Comparison of ENCODE assay signal across 11 mouse cellular contexts in genomic region chr5:118081996-118082395, GRCm38 (mm10). TPM values are rescaled to one million over a fixed set of nuclear protein-coding genes. Genes with fewer than 3 reads are reported as not detected.
A peak's percentile ranks its signal among the peaks of the same experiment; 100 is the strongest.
DNase-seq lines count a peak whose midpoint lies in the region; ATAC-seq lines count a peak whose summit lies in the region.
"Had no signal": no experiment of that assay in that cellular context is flagged by ENCODE, and none has a peak within 500 bp of the region (broad histone marks: within the 10 kb centered on the region; RNA-seq: fewer than 3 reads in every experiment).

No protein-coding gene starts in this region.

- peaks cover 23% of the 10 kb centered on the region for H3K36me3 ChIP-seq in heart, embryonic 13.5 days
- H3K36me3 ChIP-seq in embryonic facial prominence, embryonic 14.5 days (ENCODE audit: control insufficient read depth, insufficient read depth, low read length), result peaks cover 13% of the 10 kb centered on the region; the same call in 1 of the 2 replicates
- H3K36me3 ChIP-seq in kidney, embryonic 15.5 days, result peaks cover 24% of the 10 kb centered on the region

- H3K4me3 ChIP-seq in heart, embryonic 13.5 days, result no peak overlapping the region
- no peak overlapping the region for H3K4me3 ChIP-seq in embryonic facial prominence, embryonic 14.5 days (ENCODE audit: low read depth, low read length)
- H3K4me3 ChIP-seq in kidney, embryonic 15.5 days (replicated peaks), result no peak overlapping the region
- H3K4me3 ChIP-seq: neural tube, embryonic 12.5 days had no signal

- DNase-seq in heart, adult 8-10 months (ENCODE audit: low spot score), result no peak
- peak; percentile 12 to 15 for DNase-seq in B cell, adult 2 months
- DNase-seq in embryonic facial prominence, embryonic 14.5 days (ENCODE audit: low spot score), result no peak
- DNase-seq in naive thymus-derived CD4-positive, alpha-beta T cell, adult 2 months (ENCODE audit: low read depth), result peak; percentile 89
- DNase-seq in adrenal gland, adult 8-10 months, result no peak
- DNase-seq in left cerebral cortex, postnatal 36 days (ENCODE audit: low spot score in 2 of 2), result no peak
- DNase-seq: cerebellum, postnatal 36 days; lung, adult 18-20 months had no signal

- intact Hi-C loops in left cerebral cortex, postnatal 36 days (cut with DNase I), result no loop called here

- 49% methylated on average over 6 of the region's 6 CpGs for WGBS in heart, embryonic 13.5 days
- WGBS in embryonic facial prominence, embryonic 14.5 days, result 61% methylated on average over 6 of the region's 6 CpGs
- WGBS in kidney, embryonic 15.5 days, result 76% methylated on average over 6 of the region's 6 CpGs

- H3K4me2 ChIP-seq in heart, embryonic 13.5 days, result no peak overlapping the region
- no peak overlapping the region for H3K4me2 ChIP-seq in embryonic facial prominence, embryonic 14.5 days (ENCODE audit: low read depth, low read length)
- no peak overlapping the region for H3K4me2 ChIP-seq in kidney, embryonic 15.5 days
- H3K4me2 ChIP-seq: neural tube, embryonic 12.5 days had no signal

- H3K9ac ChIP-seq in heart, embryonic 13.5 days, result peak overlapping the region; percentile 44
- no peak overlapping the region for H3K9ac ChIP-seq in embryonic facial prominence, embryonic 14.5 days (ENCODE audit: low read depth, low read length)
- H3K9ac ChIP-seq in kidney, embryonic 15.5 days, result no peak overlapping the region
- H3K9ac ChIP-seq: neural tube, embryonic 12.5 days had no signal

- H3K27ac ChIP-seq in heart, embryonic 13.5 days (replicated peaks), result no peak overlapping the region
- H3K27ac ChIP-seq in embryonic facial prominence, embryonic 14.5 days (replicated peaks; ENCODE audit: low read depth, low read length), result no peak overlapping the region; the same call in 1 of the 2 replicates
- H3K27ac ChIP-seq in kidney, embryonic 15.5 days, result no peak overlapping the region
- H3K27ac ChIP-seq: neural tube, embryonic 12.5 days had no signal

- H3K4me1 ChIP-seq in heart, embryonic 13.5 days, result peaks cover 90% of the 10 kb centered on the region
- H3K4me1 ChIP-seq in embryonic facial prominence, embryonic 14.5 days (ENCODE audit: control insufficient read depth, insufficient read depth, low read length), result peaks cover 27% of the 10 kb centered on the region
- H3K4me1 ChIP-seq in kidney, embryonic 15.5 days, result peaks cover 38% of the 10 kb centered on the region

- H3K9me3 ChIP-seq in heart, embryonic 13.5 days, result no peaks in the 10 kb centered on the region
- H3K9me3 ChIP-seq in embryonic facial prominence, embryonic 14.5 days (ENCODE audit: control insufficient read depth, low read length), result no peaks in the 10 kb centered on the region
- no peaks in the 10 kb centered on the region for H3K9me3 ChIP-seq in kidney, embryonic 15.5 days (replicated peaks)
- H3K9me3 ChIP-seq: neural tube, embryonic 12.5 days had no signal

- H3K27me3 ChIP-seq in heart, embryonic 13.5 days (replicated peaks), result no peaks in the 10 kb centered on the region
- no peaks in the 10 kb centered on the region for H3K27me3 ChIP-seq in embryonic facial prominence, embryonic 14.5 days (replicated peaks; ENCODE audit: control insufficient read depth, insufficient read depth, low read length)
- H3K27me3 ChIP-seq in kidney, embryonic 15.5 days, result no peaks in the 10 kb centered on the region
- H3K27me3 ChIP-seq: neural tube, embryonic 12.5 days had no signal

- ATAC-seq in heart, embryonic 13.5 days (ENCODE audit: extremely low read depth, insufficient number of reproducible peaks, low FRiP score, low TSS enrichment), result no peak
- 0 out of 2 replicates have a peak, but pooled peaks have one; percentile 2 for ATAC-seq in embryonic facial prominence, embryonic 14.5 days (ENCODE audit: low read depth)
- no peak for ATAC-seq in kidney, embryonic 15.5 days (replicated peaks; ENCODE audit: low FRiP score)

RNA-seq across cellular contexts. Expression of gene Tesc, which starts 54.5 kb away (rescaled TPM):
- 17.8 and 20.3 TPM in 2 replicates for polyA plus RNA-seq in heart, embryonic 13.5 days (2015; fragmentation: Nextera tagmentation; extraction: Ambion mirVana)
- 100 to 1,000 TPM; 204 to 264 (median 228) TPM for total RNA-seq in heart, adult 8-10 months (2022)
- 10.4 and 12.1 TPM in 2 replicates for polyA plus RNA-seq in embryonic facial prominence, embryonic 14.5 days (2014; fragmentation: Nextera tagmentation; extraction: Ambion mirVana)
- 17.1 and 18.6 TPM in 2 replicates for polyA plus RNA-seq in kidney, embryonic 15.5 days (2015; fragmentation: Nextera tagmentation; extraction: Ambion mirVana)
- 100 to 1,000 TPM; 229 to 287 (median 252) TPM for total RNA-seq in adrenal gland, adult 8-10 months (2022)
- total RNA-seq in left cerebral cortex, postnatal 36 days (2021), result 10 to 100 TPM; 83.4 to 97.3 TPM

Comparison
In these comparisons a context has a peak if more than half of its experiments do, and no peak if none do; other contexts are left out.
1. DNase-seq: peak in B cell, adult 2 months (2 of 2) and naive thymus-derived CD4-positive, alpha-beta T cell, adult 2 months (single experiment); none in heart, adult 8-10 months (single experiment), embryonic facial prominence, embryonic 14.5 days (single experiment), adrenal gland, adult 8-10 months (single experiment) and left cerebral cortex, postnatal 36 days (0 of 2).